Mouse (Mus musculus): ENCODE measurements around the gene H2afv.
A peak's percentile ranks its signal among the peaks of the same experiment; 100 is the strongest.

The H2afv gene

DNA sequence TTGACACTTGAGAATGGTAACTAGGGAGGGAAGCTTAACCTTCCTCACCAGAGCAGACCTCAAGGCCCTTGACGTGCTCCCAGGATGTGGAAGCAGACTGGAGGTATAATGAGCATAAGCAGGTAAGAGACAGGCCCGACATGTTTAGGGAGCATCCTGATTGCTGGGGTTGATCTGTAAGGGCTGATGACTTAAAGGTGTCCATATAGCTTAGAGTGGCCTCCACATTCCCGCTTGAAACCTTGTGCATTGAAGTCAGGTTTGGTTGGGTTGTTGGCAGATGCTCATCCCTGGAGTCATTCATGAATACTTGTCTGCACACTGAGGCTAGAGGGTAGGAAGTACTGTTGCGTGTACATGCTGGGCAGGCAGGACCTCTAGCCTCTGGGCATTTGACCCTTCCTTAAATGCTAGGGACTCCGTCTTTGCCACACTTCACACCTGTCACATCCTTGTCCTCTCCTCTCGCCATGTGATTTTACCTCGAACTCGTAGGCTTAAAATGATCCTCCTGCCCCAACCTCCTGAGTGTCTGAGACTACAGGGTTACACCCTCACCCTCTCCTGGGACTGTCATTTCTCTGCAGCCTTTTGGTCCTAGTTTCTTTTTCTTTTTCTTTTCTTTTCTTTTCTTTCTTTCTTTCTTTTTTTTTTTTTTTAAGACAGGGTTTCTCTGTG, 53.7 kb downstream of the H2afv start:
- DNase-seq (ENCODE audit: low read depth, low spot score): no peak

DNA sequence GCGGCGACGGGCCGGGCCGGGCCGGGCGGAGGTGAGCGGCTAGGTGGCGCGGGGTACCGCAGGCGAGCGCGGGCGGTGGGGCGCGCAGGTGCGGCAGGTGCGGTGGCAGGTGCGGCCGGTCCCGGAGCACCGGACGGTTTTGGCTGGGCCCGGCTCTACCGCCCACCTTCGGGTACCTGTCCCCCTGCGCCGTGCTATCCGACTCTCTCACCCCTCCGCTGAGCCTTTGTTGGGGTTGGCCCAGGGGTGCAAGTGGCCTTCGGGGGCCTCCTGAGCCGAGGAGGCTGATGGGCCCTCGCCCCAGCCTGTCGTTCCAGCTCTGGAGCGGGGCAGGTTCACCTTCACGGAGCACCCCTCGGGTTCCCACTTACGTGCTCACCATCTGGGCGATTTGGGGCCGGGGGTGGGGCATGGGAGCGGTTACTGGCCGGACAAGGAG, 54.7 kb downstream of the H2afv start:
- DNase-seq (ENCODE audit: low read depth, low spot score): no peak

DNA sequence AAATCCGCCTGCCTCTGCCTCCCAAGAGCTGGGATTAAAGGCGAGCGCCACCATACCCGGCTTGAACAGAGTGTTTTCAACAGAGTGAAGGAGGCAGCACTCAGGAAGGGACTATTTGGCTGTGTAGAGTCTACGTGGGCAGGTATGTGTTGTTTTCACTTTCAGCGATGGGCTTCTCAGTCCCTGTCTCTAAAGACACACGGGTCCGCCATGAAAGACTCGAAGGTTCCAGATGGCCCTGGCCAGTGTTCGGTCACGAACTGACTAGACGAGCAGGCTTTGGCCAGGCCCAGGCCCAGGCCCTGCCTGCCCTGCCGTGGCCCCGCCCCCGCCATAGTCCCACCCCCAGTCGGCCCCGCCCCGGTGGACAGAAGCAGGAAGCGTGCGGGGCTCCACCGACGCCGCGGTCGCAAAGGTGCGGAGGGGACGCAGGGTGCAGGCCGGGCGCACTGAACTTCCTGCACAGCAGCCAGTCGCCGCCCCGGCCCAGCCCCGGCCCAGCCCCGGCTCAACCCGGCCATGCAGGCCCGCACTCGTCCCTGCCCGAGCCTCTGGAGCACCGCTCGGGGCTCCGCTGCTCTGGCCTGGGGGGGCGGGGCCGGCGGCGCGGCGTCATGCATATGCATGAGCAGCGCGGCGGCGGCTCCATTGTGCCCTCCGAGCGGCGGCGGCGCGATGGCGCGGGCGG, 55.4 kb downstream of the H2afv start, which contains the start of gene Zmiz2:
Gene Zmiz2 (plus strand): TSS at position 349 of the 688 bp plus-strand sequence.
- DNase-seq (ENCODE audit: low read depth, low spot score): peak; percentile 85

DNA sequence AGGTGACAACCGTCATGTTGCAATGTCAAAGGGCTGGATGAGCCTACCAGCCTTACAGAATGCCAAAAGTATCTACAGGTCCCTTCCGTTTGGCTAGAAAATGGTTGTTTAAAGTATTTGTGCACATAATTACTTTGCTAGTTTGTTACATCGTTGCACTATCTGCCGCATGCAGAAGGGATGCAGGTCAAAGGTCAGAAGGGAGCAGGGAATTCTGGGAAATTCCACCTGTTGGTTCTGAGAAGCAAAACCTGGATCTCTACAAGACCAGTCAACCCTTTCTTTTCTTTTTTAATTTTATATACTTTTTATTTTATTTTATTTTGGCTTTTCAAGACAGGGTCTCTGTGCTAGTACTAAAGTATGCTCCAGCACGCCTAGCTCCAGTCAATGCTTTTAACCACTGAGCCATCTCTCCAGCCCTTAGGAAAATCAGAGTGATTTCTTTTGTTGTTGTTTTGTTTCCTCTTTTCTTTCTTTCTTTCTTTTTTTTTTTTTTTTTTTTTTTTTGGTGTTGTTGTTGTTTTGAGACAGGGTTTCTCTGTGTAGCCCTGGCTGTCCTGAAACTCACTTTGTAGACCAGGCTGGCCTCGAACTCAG, 56.0 kb downstream of the H2afv start:
- DNase-seq (ENCODE audit: low read depth, low spot score): no peak

DNA sequence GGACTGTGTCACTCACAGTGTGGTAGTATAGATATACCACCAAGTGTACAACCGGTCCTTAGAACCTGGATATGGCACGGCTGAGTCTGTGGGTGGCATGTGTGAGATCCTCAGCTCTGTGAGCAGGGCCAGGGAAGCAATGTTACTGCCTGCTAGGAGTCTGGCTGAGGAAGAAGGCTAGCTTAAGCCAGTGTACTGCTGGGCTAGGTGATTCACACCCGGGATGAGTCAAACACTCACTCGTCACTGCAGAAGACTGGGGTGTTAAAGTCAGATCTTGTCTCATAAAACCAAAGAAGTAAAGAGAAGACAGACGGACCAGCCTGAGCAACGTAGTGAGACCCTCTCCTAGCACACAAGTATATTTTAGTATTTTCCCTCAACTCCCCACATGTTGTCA, 63.3 kb downstream of the H2afv start:
- DNase-seq (ENCODE audit: low read depth, low spot score): no peak
